Mouse (Mus musculus): ENCODE measurements around the gene Il2rb.
A peak's percentile ranks its signal among the peaks of the same experiment; 100 is the strongest.

Gene Il2rb

DNA sequence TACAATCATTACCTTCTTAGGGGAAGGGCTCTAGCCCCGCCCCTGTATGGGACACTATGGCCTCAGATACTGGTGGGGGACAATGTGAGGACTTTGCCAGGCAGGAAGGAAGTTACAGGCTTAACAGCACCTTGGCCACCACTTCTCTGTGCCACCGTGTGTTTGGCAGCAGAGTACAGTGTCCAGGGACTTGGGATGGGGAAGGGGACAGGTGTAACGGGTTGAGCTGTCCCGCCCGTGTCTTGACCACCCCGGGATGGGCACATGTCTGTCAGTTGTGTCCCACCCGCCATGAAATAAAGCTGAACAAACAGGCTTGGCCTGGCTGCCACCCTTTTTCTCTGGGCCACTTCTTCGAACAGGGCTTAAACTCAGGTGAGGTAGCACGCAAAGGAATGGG is 56.1 kb downstream of the Il2rb start:
- no peak for DNase-seq

DNA sequence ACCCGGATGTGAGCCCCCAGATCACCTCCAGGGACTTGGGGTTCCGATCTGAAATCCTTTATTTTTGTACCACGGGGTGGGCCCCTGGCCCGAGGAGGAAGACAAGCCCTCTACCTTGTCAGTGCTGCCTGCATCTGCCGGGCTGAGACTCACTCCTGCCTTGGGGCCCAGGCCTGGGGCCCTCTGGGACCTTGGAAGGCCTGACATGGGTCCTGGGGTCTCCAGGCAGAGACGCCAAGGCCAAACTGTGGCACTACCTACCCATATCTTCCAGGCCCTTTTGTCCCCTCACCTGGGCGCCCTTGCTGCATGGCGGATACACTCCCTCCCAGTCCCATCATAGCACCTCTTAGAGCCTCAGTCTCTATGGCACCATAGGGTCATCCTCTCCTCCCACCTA is 56.6 kb downstream of the Il2rb start:
- DNase-seq, result no peak

DNA sequence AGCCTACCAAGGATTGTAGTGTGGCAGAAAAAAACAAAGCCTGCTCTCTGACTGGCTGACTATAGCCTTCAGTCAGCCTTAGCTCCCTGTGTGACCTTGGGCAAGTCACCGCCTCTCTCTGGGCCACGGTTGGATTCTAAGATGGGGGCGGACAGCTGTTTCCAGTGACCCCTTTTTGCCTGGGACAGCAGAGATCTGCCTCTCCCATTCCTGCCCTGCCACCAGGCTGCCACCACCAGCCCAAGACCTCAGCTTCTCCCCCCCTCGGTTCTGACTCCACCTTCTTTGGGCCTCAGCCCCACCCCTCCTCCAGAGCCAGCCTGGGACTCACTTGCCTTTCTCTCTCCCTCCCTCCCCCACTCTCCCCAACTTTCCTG is 57.1 kb downstream of the Il2rb start:
- no peak for DNase-seq

DNA sequence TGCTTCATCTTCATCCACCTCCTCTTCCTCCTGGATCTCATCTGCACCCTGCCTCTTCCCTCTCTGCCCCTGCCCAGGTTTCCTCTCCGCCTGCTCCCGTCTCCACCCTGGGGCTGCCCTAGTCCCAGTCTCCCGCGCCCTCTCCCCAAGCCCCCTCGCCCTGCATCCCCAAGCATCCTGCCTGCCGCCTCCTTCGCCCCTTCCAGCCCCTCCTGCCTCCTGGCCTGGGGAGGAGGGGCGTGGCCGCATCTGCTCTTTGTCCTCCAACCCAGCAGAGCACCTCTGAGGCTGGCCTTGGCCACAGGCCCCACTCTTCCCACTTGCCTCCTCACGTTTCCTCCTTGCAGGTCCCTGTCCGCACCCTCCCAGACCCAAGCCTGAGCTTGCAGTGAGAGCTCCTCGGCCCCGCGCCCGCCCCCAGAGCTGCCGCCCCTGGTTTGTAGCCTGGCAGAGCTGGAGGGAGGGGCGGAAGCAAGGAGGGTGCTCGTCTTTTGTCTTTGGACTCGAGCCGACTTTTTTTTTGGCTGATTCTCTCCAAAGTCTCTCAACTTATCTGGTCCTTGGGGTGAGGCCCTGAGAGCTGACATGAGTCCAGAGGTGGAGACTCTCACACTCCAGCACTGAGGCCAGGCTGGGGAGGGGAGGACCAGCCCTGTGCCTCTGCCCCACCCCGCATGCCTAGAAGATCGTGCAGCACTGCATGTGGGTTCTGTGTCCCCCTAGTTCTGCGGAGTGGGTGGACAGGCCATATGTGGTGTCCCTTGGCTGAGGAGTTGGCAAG is 57.6 kb downstream of the Il2rb start:
- no peak for DNase-seq

DNA sequence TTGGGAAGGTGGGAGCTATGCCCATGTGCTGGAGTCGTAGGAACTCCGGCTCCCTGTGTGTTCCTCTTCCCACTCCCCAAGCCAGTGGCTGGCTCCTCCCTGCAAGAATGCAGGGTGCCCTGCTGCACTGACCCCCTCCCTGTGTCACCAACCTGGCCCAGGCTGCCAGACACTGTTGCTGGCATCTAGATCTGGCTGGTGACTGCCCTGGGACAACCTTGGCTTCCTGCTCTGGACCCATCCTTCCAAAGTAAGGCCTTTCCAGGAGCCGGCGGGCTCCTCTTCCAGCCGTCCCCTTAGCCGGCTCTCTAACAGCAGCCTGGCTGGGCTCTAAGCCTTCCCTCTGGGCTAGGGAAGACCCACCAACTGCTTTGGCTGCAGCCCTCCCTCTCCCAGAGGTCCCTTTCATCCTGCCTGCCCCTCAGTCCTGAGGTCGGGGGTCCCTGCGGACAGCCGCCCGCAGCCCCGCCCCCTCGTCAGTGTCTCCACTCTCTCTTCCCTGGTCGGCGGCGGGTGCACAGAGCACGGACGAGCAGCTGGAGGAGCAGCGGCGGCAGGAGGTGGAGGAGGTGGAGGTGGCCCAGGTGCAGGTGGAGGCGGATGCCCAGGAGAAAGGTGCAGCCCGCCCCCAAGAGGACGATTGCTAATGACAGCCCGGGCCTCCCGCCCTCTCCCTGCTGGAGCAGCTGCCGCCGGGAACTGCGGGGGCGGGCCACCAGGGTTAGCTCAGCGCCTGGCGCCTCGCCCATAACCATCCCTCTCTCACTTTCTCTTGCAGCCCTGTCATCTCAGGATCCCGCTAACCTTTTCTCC is 58.5 kb downstream of the Il2rb start:
- DNase-seq, result no peak

DNA sequence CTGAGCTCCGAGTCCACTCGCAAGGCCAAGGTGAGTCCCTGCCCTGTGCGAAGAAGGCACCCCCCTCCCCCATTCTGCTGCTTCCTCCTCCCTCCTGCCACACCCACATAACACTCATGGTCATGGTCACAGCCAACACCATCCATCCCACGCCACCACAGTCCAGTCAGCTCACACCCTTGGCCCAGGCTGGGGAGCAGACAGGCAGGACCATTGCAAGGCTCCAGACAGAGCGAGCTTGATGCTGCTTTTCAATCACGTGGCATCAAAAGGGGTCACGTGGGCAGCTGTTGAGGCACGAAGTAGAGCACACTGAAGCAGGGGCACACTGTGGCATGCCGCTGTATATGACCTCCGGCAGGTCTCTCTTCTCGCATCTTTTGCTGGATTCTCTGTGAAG is 59.4 kb downstream of the Il2rb start:
- no peak for DNase-seq

DNA sequence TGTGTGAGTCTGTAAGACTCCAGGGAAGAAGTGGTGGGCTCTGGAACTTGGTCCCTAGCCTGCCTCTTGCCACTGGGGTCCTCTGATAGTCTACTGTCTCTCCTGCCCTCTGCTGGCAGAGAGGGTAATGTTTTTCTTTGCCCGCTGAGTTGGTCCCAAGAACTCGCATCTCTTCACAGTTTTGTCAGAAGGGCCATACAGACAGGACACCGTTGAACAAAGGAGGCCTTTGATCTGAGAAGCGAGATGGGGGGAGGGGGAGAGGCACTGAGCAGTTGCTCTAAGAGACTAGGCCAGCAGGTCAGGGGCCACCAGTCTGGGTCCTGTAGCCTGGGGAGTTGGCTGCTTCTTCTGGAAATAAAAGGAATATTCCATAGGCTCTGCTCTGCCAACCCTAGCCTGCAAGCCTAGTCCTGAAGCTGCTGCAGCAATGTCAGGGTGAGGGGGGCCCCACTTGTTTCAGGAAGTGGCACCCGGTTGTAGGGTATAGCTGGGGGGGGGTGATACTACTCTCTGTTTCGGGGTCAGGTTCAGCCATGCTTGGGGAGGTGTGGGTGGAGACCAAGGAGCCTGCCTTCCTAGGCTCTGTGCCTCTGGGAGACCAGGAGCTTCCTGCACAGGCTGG is 60.1 kb downstream of the Il2rb start:
- peak in 1 of 2 experiments; percentile 17 for DNase-seq

DNA sequence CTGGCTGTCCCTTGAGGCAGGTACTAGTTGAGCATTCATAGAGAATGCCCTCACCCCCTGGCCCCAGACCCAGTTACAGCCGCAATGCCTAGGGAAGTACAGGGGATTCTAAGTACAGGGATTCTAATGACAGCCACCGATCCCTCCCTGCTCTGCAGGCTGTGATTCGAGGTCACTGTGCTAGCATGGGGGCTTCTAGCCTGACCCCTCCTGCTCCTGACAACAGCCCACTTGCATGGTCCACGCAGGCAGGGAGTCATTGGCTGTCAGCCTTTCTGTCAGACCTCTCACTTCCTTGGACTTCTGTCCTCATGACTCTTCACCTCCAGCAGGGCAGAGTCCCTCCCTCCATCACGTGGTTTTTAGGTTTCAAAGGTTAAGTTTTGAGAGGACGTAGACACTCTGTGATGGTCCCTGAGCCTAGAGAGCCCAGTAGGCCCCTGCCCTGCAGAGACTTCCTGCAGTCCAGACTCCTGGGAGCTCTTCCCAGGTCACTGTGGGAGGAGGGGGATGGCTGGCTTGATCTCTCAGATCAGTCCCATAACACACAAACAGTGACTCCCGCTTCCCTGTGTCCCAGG is 63.4 kb downstream of the Il2rb start:
- no peak for DNase-seq

DNA sequence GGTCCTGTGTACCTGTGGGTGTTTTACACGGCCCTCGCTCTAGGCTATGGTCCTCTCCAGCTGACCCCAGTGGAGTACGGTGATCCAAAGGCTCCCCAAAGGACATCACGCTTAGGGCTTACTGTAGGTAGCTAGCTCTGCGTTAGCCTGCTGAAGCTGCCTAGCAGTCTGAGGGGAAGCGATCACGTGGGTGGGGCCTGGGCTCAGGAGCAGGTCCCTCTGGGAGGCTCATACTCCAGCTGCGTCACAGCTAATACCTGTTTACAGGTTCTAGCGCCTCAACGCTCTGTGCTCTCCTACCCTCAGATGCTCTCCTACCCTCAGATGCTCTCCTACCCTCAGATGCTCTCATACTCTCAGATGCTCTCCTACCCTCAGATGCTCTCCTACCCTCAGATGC is 64.2 kb downstream of the Il2rb start:
- DNase-seq, result no peak

DNA sequence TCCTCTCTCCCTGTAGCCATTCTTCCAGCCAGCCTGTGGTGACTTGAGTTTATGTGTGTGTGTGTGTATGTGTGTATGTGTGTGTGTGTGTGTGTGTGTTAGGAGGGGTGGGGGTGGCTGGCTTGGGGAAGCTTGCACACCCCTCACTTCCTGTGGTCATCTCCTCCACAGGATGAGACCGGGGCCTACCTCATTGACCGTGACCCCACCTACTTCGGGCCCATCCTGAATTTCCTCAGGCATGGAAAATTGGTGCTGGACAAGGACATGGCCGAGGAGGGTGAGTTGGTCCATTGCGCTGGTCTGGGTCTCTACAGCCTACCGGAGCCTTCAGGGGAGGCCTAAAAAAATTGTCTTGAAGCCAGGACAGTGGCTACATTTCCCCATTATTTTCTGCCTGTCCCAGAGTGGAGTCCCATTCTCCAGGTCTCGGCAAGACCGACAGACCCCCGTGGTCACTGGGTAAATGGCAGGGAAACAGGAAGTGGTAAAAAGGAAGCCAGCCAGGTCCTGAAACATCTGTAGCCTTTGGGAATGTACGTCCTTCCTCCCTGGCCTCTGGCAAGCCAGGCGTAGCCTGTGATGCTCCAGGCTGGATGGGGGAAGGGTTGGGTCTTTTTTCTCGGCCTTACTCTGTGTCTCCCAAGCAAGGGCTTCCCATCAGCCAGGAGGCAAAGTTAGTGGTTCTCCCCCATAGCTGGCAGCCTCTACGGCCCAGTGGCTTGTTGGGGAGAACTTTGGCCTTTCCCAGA is 65.0 kb downstream of the Il2rb start:
- DNase-seq, result no peak

Measured in B cell, adult 2 months (primary cell).